In the genomic region with DNA sequence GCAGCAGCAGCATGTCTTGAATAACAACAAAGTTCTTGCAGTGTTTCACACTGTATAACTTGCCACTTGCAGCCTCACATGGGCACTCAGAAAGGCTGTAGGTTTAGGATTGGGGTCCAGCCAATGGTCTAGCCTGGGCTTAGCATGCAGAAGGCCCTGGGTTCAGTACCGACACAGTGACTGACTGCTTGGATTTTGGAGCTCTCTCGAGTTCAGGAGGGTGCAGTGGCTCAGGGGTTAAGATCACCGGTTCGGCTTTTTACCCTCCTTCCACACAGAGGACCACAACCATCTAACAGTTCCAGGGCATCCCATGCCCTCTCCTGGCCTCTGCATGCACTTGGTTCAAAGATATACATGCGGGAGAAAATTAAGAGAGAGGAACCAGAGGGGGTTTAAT, we compare ENCODE assay signal across 9 mouse cellular contexts. TPM values are rescaled to one million over a fixed set of nuclear protein-coding genes. Genes with fewer than 3 reads are reported as not detected.
DNase-seq lines count a peak whose midpoint lies in the region; ATAC-seq and TF ChIP-seq lines count a peak whose summit lies in the region.
"Had no signal": no experiment of that assay in that cellular context is flagged by ENCODE, and none has a peak within 500 bp of the region (broad histone marks: within the 10 kb centered on the region; RNA-seq: fewer than 3 reads in every experiment).

No protein-coding gene starts in this region.

- 6% methylated on average over 5 of the region's 5 CpGs for WGBS in spleen, adult 2 months
- WGBS in limb, embryonic 15.5 days: 25% methylated on average over 5 of the region's 5 CpGs
- 25% methylated on average over 5 of the region's 5 CpGs for WGBS in stomach, postnatal 0 days

- TF ChIP-seq EP300 in stomach, postnatal 0 days (optimal IDR thresholded peaks at IDR 0.05): no peak

- no peaks in the 10 kb centered on the region for H3K27me3 ChIP-seq in spleen, adult 2 months (ENCODE audit: control insufficient read depth, insufficient read depth, low read length)
- no peaks in the 10 kb centered on the region for H3K27me3 ChIP-seq in limb, embryonic 15.5 days
- no peaks in the 10 kb centered on the region for H3K27me3 ChIP-seq in stomach, postnatal 0 days (ENCODE audit: control insufficient read depth, insufficient read depth, low read length)

- peaks cover 13% of the 10 kb centered on the region; the same call in 1 of the 2 replicates for H3K4me1 ChIP-seq in spleen, adult 2 months (ENCODE audit: control insufficient read depth, insufficient read depth, insufficient read length)
- peaks cover 34% of the 10 kb centered on the region for H3K4me1 ChIP-seq in limb, embryonic 15.5 days
- H3K4me1 ChIP-seq in stomach, postnatal 0 days (replicated peaks; ENCODE audit: control insufficient read depth, insufficient read depth): peaks cover 3% of the 10 kb centered on the region

- H3K9ac ChIP-seq in limb, embryonic 15.5 days: peak overlapping the region; percentile 95
- peak overlapping the region; percentile 81 for H3K9ac ChIP-seq in stomach, postnatal 0 days (ENCODE audit: low read length)

- no peaks in the 10 kb centered on the region for H3K36me3 ChIP-seq in spleen, adult 2 months (ENCODE audit: control insufficient read depth, insufficient read depth, low read length)
- peaks cover 22% of the 10 kb centered on the region for H3K36me3 ChIP-seq in limb, embryonic 15.5 days
- no peaks in the 10 kb centered on the region for H3K36me3 ChIP-seq in stomach, postnatal 0 days (ENCODE audit: control insufficient read depth, insufficient read depth, low read length)

- no peak for TF ChIP-seq POLR2A in spleen, adult 2 months (IDR thresholded peaks at IDR 0.05; ENCODE audit: low read depth, low read length)

- H3K4me3 ChIP-seq in spleen, adult 2 months (ENCODE audit: extremely low read depth, insufficient read depth, insufficient read length): peak overlapping the region; percentile 95
- peak overlapping the region; percentile 94 for H3K4me3 ChIP-seq in limb, embryonic 15.5 days
- H3K4me3 ChIP-seq in stomach, postnatal 0 days (ENCODE audit: low read depth, low read length): peak overlapping the region; percentile 72

- H3K9me3 ChIP-seq in limb, embryonic 15.5 days: no peaks in the 10 kb centered on the region
- no peaks in the 10 kb centered on the region for H3K9me3 ChIP-seq in stomach, postnatal 0 days (ENCODE audit: control insufficient read depth, low read length)

- H3K4me2 ChIP-seq in limb, embryonic 15.5 days: peak overlapping the region; percentile 92
- peak overlapping the region; percentile 72 for H3K4me2 ChIP-seq in stomach, postnatal 0 days (replicated peaks; ENCODE audit: low read depth)

- TF ChIP-seq CTCF in spleen, adult 2 months (IDR thresholded peaks at IDR 0.05; ENCODE audit: extremely low read depth, insufficient read depth, insufficient read length, insufficient replicate concordance): no peak
- TF ChIP-seq CTCF in stomach, postnatal 0 days (IDR thresholded peaks at IDR 0.05; ENCODE audit: low read depth): no peak

- no peak for ATAC-seq in limb, embryonic 15.5 days (ENCODE audit: insufficient number of reproducible peaks, low FRiP score, low TSS enrichment, low read depth)
- no peak for ATAC-seq in stomach, postnatal 0 days (ENCODE audit: low FRiP score, low TSS enrichment)

- peak overlapping the region; percentile 95 for H3K27ac ChIP-seq in spleen, adult 2 months (ENCODE audit: insufficient read depth, low read length)
- no peak overlapping the region; the same call in 1 of the 2 replicates for H3K27ac ChIP-seq in limb, embryonic 15.5 days
- H3K27ac ChIP-seq in stomach, postnatal 0 days (replicated peaks): no peak overlapping the region

- peak; percentile 31 for DNase-seq in adrenal gland, adult 2 months
- no peak for DNase-seq in adrenal gland, postnatal 36 days
- DNase-seq in spleen, adult 2 months (ENCODE audit: low read depth in 1 of 2, low spot score in 2 of 2): no peak
- DNase-seq in spleen, postnatal 10 days (ENCODE audit: low spot score in 2 of 2): no peak
- DNase-seq in stomach, postnatal 0 days (ENCODE audit: low spot score): no peak
- no peak for DNase-seq in cerebellum, postnatal 14 days
- no peak for DNase-seq in urinary bladder, postnatal 25 days (ENCODE audit: low spot score)
- DNase-seq: cerebellum, adult 11 months had no signal

RNA-seq across cellular contexts. Expression of a gene that starts 1.0 kb away (rescaled TPM):
- 100 to 1,000 TPM; 125 to 142 TPM for total RNA-seq in adrenal gland, adult 2 months (2021)
- polyA plus RNA-seq in adrenal gland, adult 2 months (2012; rRNA removed): 675 and 694 TPM in 2 replicates
- 100 to 1,000 TPM; 137 to 165 TPM for total RNA-seq in adrenal gland, postnatal 36 days (2021)
- polyA plus RNA-seq in spleen, adult 2 months (2012; rRNA removed): 171 and 224 TPM in 2 replicates
- 200 and 202 TPM in 2 replicates for polyA plus RNA-seq in limb, embryonic 15.5 days (2015; fragmentation: Nextera tagmentation; extraction: Ambion mirVana)
- 221 and 223 TPM in 2 replicates for polyA plus RNA-seq in stomach, postnatal 0 days (2015; fragmentation: Nextera tagmentation; extraction: Ambion mirVana)

RNA-seq across cellular contexts. Expression of a gene that starts 6.4 kb away (rescaled TPM):
- total RNA-seq in adrenal gland, adult 2 months (2021): 1 to 10 TPM; 2.1 to 2.5 TPM
- 2.0 and 2.5 TPM in 2 replicates for polyA plus RNA-seq in adrenal gland, adult 2 months (2012; rRNA removed)
- total RNA-seq in adrenal gland, postnatal 36 days (2021): 1 to 10 TPM; 1.8 to 3.7 TPM
- polyA plus RNA-seq in spleen, adult 2 months (2012; rRNA removed): 115 and 173 TPM in 2 replicates
- polyA plus RNA-seq in limb, embryonic 15.5 days (2015; fragmentation: Nextera tagmentation; extraction: Ambion mirVana): 5.0 and 5.9 TPM in 2 replicates
- 0.99 and 1.4 TPM in 2 replicates for polyA plus RNA-seq in stomach, postnatal 0 days (2015; fragmentation: Nextera tagmentation; extraction: Ambion mirVana)

RNA-seq across cellular contexts. Expression of a gene that starts 19.8 kb away (rescaled TPM):
- 10 to 100 TPM; 53.3 to 60.8 TPM for total RNA-seq in adrenal gland, adult 2 months (2021)
- 201 and 217 TPM in 2 replicates for polyA plus RNA-seq in adrenal gland, adult 2 months (2012; rRNA removed)
- total RNA-seq in adrenal gland, postnatal 36 days (2021): 10 to 100 TPM; 57.4 to 61.8 TPM
- polyA plus RNA-seq in spleen, adult 2 months (2012; rRNA removed): 159 and 216 TPM in 2 replicates
- 105 and 108 TPM in 2 replicates for polyA plus RNA-seq in limb, embryonic 15.5 days (2015; fragmentation: Nextera tagmentation; extraction: Ambion mirVana)
- polyA plus RNA-seq in stomach, postnatal 0 days (2015; fragmentation: Nextera tagmentation; extraction: Ambion mirVana): 40.3 and 41.1 TPM in 2 replicates

RNA-seq across cellular contexts. Expression of a gene that starts 22.3 kb away (rescaled TPM):
- total RNA-seq in adrenal gland, adult 2 months (2021): 100 to 1,000 TPM; 195 to 212 TPM
- 479 and 725 TPM in 2 replicates for polyA plus RNA-seq in adrenal gland, adult 2 months (2012; rRNA removed)
- total RNA-seq in adrenal gland, postnatal 36 days (2021): 100 to 1,000 TPM; 177 to 245 TPM
- polyA plus RNA-seq in spleen, adult 2 months (2012; rRNA removed): 38.2 and 47.0 TPM in 2 replicates
- 44.5 and 45.3 TPM in 2 replicates for polyA plus RNA-seq in limb, embryonic 15.5 days (2015; fragmentation: Nextera tagmentation; extraction: Ambion mirVana)
- 26.5 and 27.4 TPM in 2 replicates for polyA plus RNA-seq in stomach, postnatal 0 days (2015; fragmentation: Nextera tagmentation; extraction: Ambion mirVana)

RNA-seq across cellular contexts. Expression of a gene that starts 24.6 kb away (rescaled TPM):
- total RNA-seq in adrenal gland, adult 2 months (2021): 1 to 10 TPM; 1.2 to 1.6 TPM
- polyA plus RNA-seq in adrenal gland, adult 2 months (2012; rRNA removed): 0.26 and 0.54 TPM in 2 replicates
- 1 to 10 TPM in 1 of 2 experiments, under 1 TPM in 1; 0.73 to 1.7 TPM for total RNA-seq in adrenal gland, postnatal 36 days (2021)
- polyA plus RNA-seq in spleen, adult 2 months (2012; rRNA removed): not detected in 2 replicates
- polyA plus RNA-seq in limb, embryonic 15.5 days (2015; fragmentation: Nextera tagmentation; extraction: Ambion mirVana): 0.14 TPM in 1 of 2 replicates, not detected in the other
- polyA plus RNA-seq in stomach, postnatal 0 days (2015; fragmentation: Nextera tagmentation; extraction: Ambion mirVana): 0.04 and 0.05 TPM in 2 replicates

Comparison
In these comparisons a context has a peak if more than half of its experiments do, and no peak if none do; other contexts are left out.
1. RNA of a gene that starts 6.4 kb away (polyA plus RNA-seq): 115 to 173 TPM in spleen, adult 2 months; 5.0 to 5.9 TPM in limb, embryonic 15.5 days, 2.0 to 2.5 TPM in adrenal gland, adult 2 months and 0.99 to 1.4 TPM in stomach, postnatal 0 days; every median in the first group is over 10 times any median in the second.
2. Peak in every context shown above with its lines, with median percentiles within 50 percentile points of each other: H3K4me3 ChIP-seq.